7 mouse cellular contexts compared by ENCODE assay signal in genomic region chr4:122890881-122891481, GRCm38 (mm10). TPM values are rescaled to one million over a fixed set of nuclear protein-coding genes. Genes with fewer than 3 reads are reported as not detected.
A peak's percentile ranks its signal among the peaks of the same experiment; 100 is the strongest.
DNase-seq lines count a peak whose midpoint lies in the region; ATAC-seq and TF ChIP-seq lines count a peak whose summit lies in the region.

No protein-coding gene starts in this region.

- intact Hi-C loops in heart, postnatal 25 days (cut with DNase I) = no loop called here

- no peak for TF ChIP-seq RAD21 in MEL (IDR thresholded peaks at IDR 0.05; ENCODE audit: low read depth, low read length)

- no peak for TF ChIP-seq POLR2A in MEL (IDR thresholded peaks at IDR 0.05; ENCODE audit: control insufficient read depth in 1 of 2, insufficient read depth in 1 of 2, low read depth in 1 of 2, low read length in 2 of 2, poor library complexity in 1 of 2)
- no peak for TF ChIP-seq POLR2A in testis, adult 2 months (IDR thresholded peaks at IDR 0.05; ENCODE audit: control insufficient read depth, low read depth, low read length)

- peaks cover 0 to 9% of the 10 kb centered on the region in 2 experiments; a peak in 1 of 4 replicates for H3K36me3 ChIP-seq in MEL (ENCODE audit: control insufficient read depth in 1 of 2, insufficient read depth in 2 of 2, low read length in 2 of 2)
- no peaks in the 10 kb centered on the region for H3K36me3 ChIP-seq in midbrain, embryonic 13.5 days
- H3K36me3 ChIP-seq in testis, adult 2 months (ENCODE audit: control insufficient read depth, insufficient read depth, low read length) = no peaks in the 10 kb centered on the region

- DNase-seq in MEL (ENCODE audit: low read depth, low spot score) = no peak
- peak; percentile 98 for DNase-seq in brain, adult 2 months (ENCODE audit: low read depth, low spot score)
- peak; percentile 64 for DNase-seq in heart, postnatal 25 days (ENCODE audit: low spot score)
- peak; percentile 84 to 90 for DNase-seq in layer of hippocampus, postnatal 36 days

- H3K27ac ChIP-seq in MEL (ENCODE audit: control insufficient read depth, low read depth, low read length) = no peak overlapping the region
- H3K27ac ChIP-seq in midbrain, embryonic 13.5 days = peak overlapping the region; percentile 51; the same call in 1 of the 2 replicates
- peak overlapping the region; percentile 54 for H3K27ac ChIP-seq in testis, adult 2 months (ENCODE audit: control insufficient read depth, insufficient read depth, low read depth, low read length)

- H3K79me2 ChIP-seq in MEL (ENCODE audit: control insufficient read depth, insufficient read depth, low read length, poor library complexity) = no peaks in the 10 kb centered on the region

- H3K4me3 ChIP-seq in MEL (ENCODE audit: control insufficient read depth in 1 of 2, insufficient read depth in 1 of 2, low read depth in 2 of 2, low read length in 2 of 2) = no peak overlapping the region
- H3K4me3 ChIP-seq in midbrain, embryonic 13.5 days (replicated peaks) = no peak overlapping the region
- H3K4me3 ChIP-seq in testis, adult 2 months (ENCODE audit: control insufficient read depth, low read depth, low read length) = no peak overlapping the region

- H3K9me3 ChIP-seq in MEL (replicated peaks; ENCODE audit: insufficient read depth, low read length) = no peaks in the 10 kb centered on the region
- H3K9me3 ChIP-seq in midbrain, embryonic 13.5 days = no peaks in the 10 kb centered on the region

- 11% methylated on average over 3 of the region's 3 CpGs for WGBS in midbrain, embryonic 13.5 days

- H3K4me1 ChIP-seq in MEL (ENCODE audit: control insufficient read depth in 1 of 2, insufficient read depth in 2 of 2, low read length in 2 of 2) = peaks cover 5 to 19% of the 10 kb centered on the region in 2 experiments
- peaks cover 13% of the 10 kb centered on the region for H3K4me1 ChIP-seq in midbrain, embryonic 13.5 days (replicated peaks)
- H3K4me1 ChIP-seq in testis, adult 2 months (ENCODE audit: control insufficient read depth, insufficient read depth, low read length) = no peaks in the 10 kb centered on the region

- H3K4me2 ChIP-seq in midbrain, embryonic 13.5 days (replicated peaks) = no peak overlapping the region

- no peaks in the 10 kb centered on the region for H3K27me3 ChIP-seq in MEL (ENCODE audit: control insufficient read depth in 1 of 2, insufficient read depth in 2 of 2, low read length in 2 of 2)
- no peaks in the 10 kb centered on the region for H3K27me3 ChIP-seq in midbrain, embryonic 13.5 days
- H3K27me3 ChIP-seq in testis, adult 2 months (ENCODE audit: control insufficient read depth, insufficient read depth, low read length) = no peaks in the 10 kb centered on the region

- no peak for TF ChIP-seq CTCF in MEL (IDR thresholded peaks at IDR 0.05 in 2 of 3, conservative IDR thresholded peaks at IDR 0.05 in 1 of 3; ENCODE audit: control insufficient read depth in 1 of 3, insufficient read depth in 1 of 3, low read depth in 2 of 3, low read length in 3 of 3, poor library complexity in 1 of 3, severe bottlenecking in 1 of 3)
- no peak for TF ChIP-seq CTCF in testis, adult 2 months (IDR thresholded peaks at IDR 0.05; ENCODE audit: control insufficient read depth, insufficient read depth, insufficient replicate concordance, low read depth, low read length)

- TF ChIP-seq EP300 in MEL (IDR thresholded peaks at IDR 0.05; ENCODE audit: low read depth in 1 of 2, low read length in 2 of 2) = no peak; a peak in 1 of 4 replicates

- H3K9ac ChIP-seq in MEL (ENCODE audit: control insufficient read depth, low read depth, low read length, poor library complexity, severe bottlenecking) = no peak overlapping the region
- no peak overlapping the region; the same call in 1 of the 2 replicates for H3K9ac ChIP-seq in midbrain, embryonic 13.5 days (replicated peaks)

- ATAC-seq in frontal cortex, adult (ENCODE audit: low TSS enrichment) = peak; percentile 77
- peak; percentile 35; the same call in 1 of the 2 replicates for ATAC-seq in midbrain, embryonic 13.5 days

TF ChIP-seq in MEL, 35 proteins besides CTCF, POLR2A, EP300 and RAD21:
- TF ChIP-seq ZNF384 (IDR thresholded peaks at IDR 0.05; ENCODE audit: low read depth, low read length) (peak; percentile 89), MAFK (IDR thresholded peaks at IDR 0.05; ENCODE audit: borderline replicate concordance, low read depth, low read length) (no peak), ETS1 (IDR thresholded peaks at IDR 0.05; ENCODE audit: low read depth, low read length) (peak; percentile 8; the same call in 1 of the 2 replicates)

RNA-seq across cellular contexts. Expression of gene Cap1, which starts 5.1 kb away (rescaled TPM):
- 68.3 and 82.3 TPM in 2 replicates for total RNA-seq in MEL (2012; rRNA removed)
- 100 to 1,000 TPM in 1 of 2 experiments, not detected in 1; 134 TPM for polyA plus RNA-seq in MEL (2012; ENCODE audit: insufficient read depth in 1 of 2, insufficient read length in 2 of 2, low read depth in 1 of 2, low replicate concordance in 2 of 2, missing spikeins in 1 of 2)
- 10 to 100 TPM; 52.6 to 54.5 TPM for total RNA-seq in heart, postnatal 25 days (2021)
- total RNA-seq in layer of hippocampus, postnatal 36 days (2021) = 100 to 1,000 TPM; 305 to 314 TPM
- 73.8 and 77.2 TPM in 2 replicates for polyA plus RNA-seq in midbrain, embryonic 13.5 days (2015; fragmentation: Nextera tagmentation; extraction: Ambion mirVana)
- 47.0 and 62.4 TPM in 2 replicates for polyA plus RNA-seq in testis, adult 2 months (2012; rRNA removed)

RNA-seq across cellular contexts. Expression of gene Ppt1, which starts 54.9 kb away (rescaled TPM):
- 12.5 and 13.1 TPM in 2 replicates for total RNA-seq in MEL (2012; rRNA removed)
- 10 to 100 TPM in 1 of 2 experiments, not detected in 1; 19.9 TPM for polyA plus RNA-seq in MEL (2012; ENCODE audit: insufficient read depth in 1 of 2, insufficient read length in 2 of 2, low read depth in 1 of 2, low replicate concordance in 2 of 2, missing spikeins in 1 of 2)
- total RNA-seq in heart, postnatal 25 days (2021) = 10 to 100 TPM; 35.1 to 38.7 TPM
- total RNA-seq in layer of hippocampus, postnatal 36 days (2021) = 10 to 100 TPM; 81.6 to 82.9 TPM
- 80.4 and 81.8 TPM in 2 replicates for polyA plus RNA-seq in midbrain, embryonic 13.5 days (2015; fragmentation: Nextera tagmentation; extraction: Ambion mirVana)
- 84.2 and 122 TPM in 2 replicates for polyA plus RNA-seq in testis, adult 2 months (2012; rRNA removed)
